Mouse (Mus musculus) CH12.LX (cell line): ENCODE measurements around the gene Ccdc162. TPM values are rescaled to one million over a fixed set of nuclear protein-coding genes. Genes with fewer than 3 reads are reported as not detected.

Experiments used
- DNase-seq: peaks from one replicate; pipeline ENCODE4 v3.0.0-alpha.2; 2013; ENCODE audit errors: extremely low read depth
- H3K27ac ChIP-seq: 2 replicates; pipeline ENCODE4 v1.5.1; 2012; ENCODE audit warnings: low read depth, mild to moderate bottlenecking, control low read depth, moderate library complexity; ENCODE audit not compliant: insufficient read depth
- H3K27me3 ChIP-seq: replicated peaks from 2 replicates; pipeline ENCODE3; 2012; ENCODE audit warnings: inconsistent platforms
- H3K36me3 ChIP-seq, 2 experiments: replicated peaks in 1 of 2; 2 replicates each; pipeline versions ENCODE3 to v1.6.1; 2012; ENCODE audit warnings: inconsistent platforms in 1 of 2, low read length in 1 of 2, mild to moderate bottlenecking in 1 of 2, mixed read lengths in 1 of 2, moderate library complexity in 1 of 2; ENCODE audit not compliant: control insufficient read depth in 1 of 2, insufficient read depth in 1 of 2
- H3K4me1 ChIP-seq, 2 experiments: 2 replicates each; pipeline ENCODE4 v1.6.1; 2012; ENCODE audit warnings: inconsistent platforms in 1 of 2, moderate library complexity in 1 of 2; ENCODE audit not compliant: insufficient read depth in 2 of 2, control insufficient read depth in 1 of 2
- H3K4me2 ChIP-seq: 2 replicates; pipeline ENCODE4 v1.6.1; 2012; ENCODE audit warnings: low read depth, mild to moderate bottlenecking, control low read depth; ENCODE audit not compliant: poor library complexity, insufficient read depth, severe bottlenecking
- H3K4me3 ChIP-seq, 3 experiments: fragments of 150-350 bp in 1 of 3; sonication (generic) in 1 of 3; replicated peaks in 1 of 3; 2 replicates each; pipeline versions ENCODE3 to v1.5.1; 2011 to 2012; ENCODE audit warnings: low read depth in 2 of 3, low read length in 2 of 3, mild to moderate bottlenecking in 2 of 3, moderate library complexity in 2 of 3, control low read depth in 1 of 3, improper control_type of control experiment in 1 of 3, inconsistent platforms in 1 of 3, mixed read lengths in 1 of 3; ENCODE audit not compliant: poor library complexity in 1 of 3
- H3K79me2 ChIP-seq: replicated peaks from 2 replicates; pipeline ENCODE4 v1.6.1; 2012; ENCODE audit warnings: mild to moderate bottlenecking, moderate library complexity; ENCODE audit not compliant: control insufficient read depth, poor library complexity, insufficient read depth, severe bottlenecking; ENCODE audit errors: extremely low read depth
- H3K9ac ChIP-seq: 2 replicates; pipeline ENCODE4 v1.6.1; 2012; ENCODE audit warnings: low read depth, mild to moderate bottlenecking, control low read depth, moderate library complexity; ENCODE audit not compliant: insufficient read depth
- H3K9me3 ChIP-seq: replicated peaks from 2 replicates; pipeline ENCODE3; 2012; ENCODE audit warnings: low read length, inconsistent platforms, mixed read lengths
- BHLHE40 ChIP-seq: IDR thresholded peaks from 2 replicates; pipeline ENCODE4 v1.6.1; 2011; ENCODE audit warnings: mild to moderate bottlenecking, low read depth, low read length, improper control_type of control experiment
- CHD1 ChIP-seq: IDR thresholded peaks from 2 replicates; pipeline ENCODE4 v1.6.1; 2012; ENCODE audit warnings: low read depth, low read length, improper control_type of control experiment, inconsistent platforms
- CHD2 ChIP-seq: IDR thresholded peaks from 2 replicates; pipeline ENCODE4 v1.6.1; 2011; ENCODE audit warnings: low read length, improper control_type of control experiment
- CTCF ChIP-seq, 2 experiments: IDR thresholded peaks in 1 of 2; conservative IDR thresholded peaks in 1 of 2; 2 replicates each; pipeline ENCODE4 v1.5.1; 2011 to 2012; ENCODE audit warnings: low read depth in 2 of 2, low read length in 2 of 2, improper control_type of control experiment in 1 of 2, inconsistent platforms in 1 of 2, mild to moderate bottlenecking in 1 of 2, moderate library complexity in 1 of 2
- EP300 ChIP-seq: IDR thresholded peaks from 2 replicates; pipeline ENCODE4 v1.6.1; 2011; ENCODE audit warnings: low read length, improper control_type of control experiment
- ETS1 ChIP-seq: conservative IDR thresholded peaks from 2 replicates; pipeline ENCODE4 v1.6.1; 2012; ENCODE audit warnings: low read depth, mild to moderate bottlenecking, inconsistent platforms, low read length, improper control_type of control experiment, moderate library complexity
- GABPA ChIP-seq: IDR thresholded peaks from 2 replicates; pipeline ENCODE4 v1.6.1; 2012; ENCODE audit warnings: low read depth, low read length, improper control_type of control experiment, inconsistent platforms; ENCODE audit not compliant: insufficient replicate concordance
- HCFC1 ChIP-seq: IDR thresholded peaks from 2 replicates; pipeline ENCODE4 v1.6.1; 2012; ENCODE audit warnings: low read depth, mild to moderate bottlenecking, inconsistent platforms, low read length, improper control_type of control experiment
- IRF4 ChIP-seq: IDR thresholded peaks from 2 replicates; pipeline ENCODE4 v1.6.1; 2014; ENCODE audit warnings: low read depth, mild to moderate bottlenecking, inconsistent platforms, low read length, improper control_type of control experiment
- JUN ChIP-seq: IDR thresholded peaks from 2 replicates; pipeline ENCODE4 v1.6.1; 2011; ENCODE audit warnings: low read depth, mild to moderate bottlenecking, low read length, improper control_type of control experiment, moderate library complexity; ENCODE audit not compliant: insufficient read depth
- KAT2A ChIP-seq: IDR thresholded peaks from 2 replicates; pipeline ENCODE4 v1.6.1; 2012; ENCODE audit warnings: low read length, improper control_type of control experiment, inconsistent platforms; ENCODE audit not compliant: insufficient replicate concordance
- MAX ChIP-seq: IDR thresholded peaks from 2 replicates; pipeline ENCODE4 v1.6.1; 2011; ENCODE audit warnings: low read length, improper control_type of control experiment
- MEF2A ChIP-seq: IDR thresholded peaks from 2 replicates; pipeline ENCODE4 v1.6.1; 2014; ENCODE audit warnings: low read depth, mild to moderate bottlenecking, inconsistent platforms, low read length, improper control_type of control experiment, borderline replicate concordance
- MXI1 ChIP-seq: IDR thresholded peaks from 2 replicates; pipeline ENCODE4 v1.6.1; 2011; ENCODE audit warnings: mild to moderate bottlenecking, low read depth, low read length, improper control_type of control experiment
- MYC ChIP-seq: IDR thresholded peaks from 2 replicates; pipeline ENCODE4 v1.6.1; 2011; ENCODE audit warnings: low read depth, mild to moderate bottlenecking, improper control_type of control experiment, low read length
- NELFE ChIP-seq: IDR thresholded peaks from 2 replicates; pipeline ENCODE4 v1.6.1; 2011; ENCODE audit warnings: low read depth, low read length, improper control_type of control experiment
- NRF1 ChIP-seq: IDR thresholded peaks from 2 replicates; pipeline ENCODE4 v1.6.1; 2014; ENCODE audit warnings: low read depth, mild to moderate bottlenecking, inconsistent platforms, low read length, improper control_type of control experiment, moderate library complexity
- PAX5 ChIP-seq: IDR thresholded peaks from 2 replicates; pipeline ENCODE4 v1.6.1; 2012; ENCODE audit warnings: low read length, inconsistent platforms, mixed read lengths
- POLR2A ChIP-seq: IDR thresholded peaks from 2 replicates; pipeline ENCODE4 v1.6.1; 2011; ENCODE audit warnings: low read depth, mild to moderate bottlenecking, improper control_type of control experiment, low read length
- POLR2AphosphoS2 ChIP-seq: IDR thresholded peaks from 2 replicates; pipeline ENCODE4 v1.6.1; 2011; ENCODE audit warnings: low read depth, low read length, improper control_type of control experiment
- RAD21 ChIP-seq: IDR thresholded peaks from 2 replicates; pipeline ENCODE4 v1.6.1; 2011; ENCODE audit warnings: low read depth, mild to moderate bottlenecking, low read length, improper control_type of control experiment, moderate library complexity
- RCOR1 ChIP-seq: conservative IDR thresholded peaks from 2 replicates; pipeline ENCODE4 v1.6.1; 2012; ENCODE audit warnings: low read depth, mild to moderate bottlenecking, inconsistent platforms, low read length, improper control_type of control experiment
- TBP ChIP-seq: conservative IDR thresholded peaks from 2 replicates; pipeline ENCODE4 v1.6.1; 2011; ENCODE audit warnings: low read depth, low read length, improper control_type of control experiment
- USF1 ChIP-seq: IDR thresholded peaks from 2 replicates; pipeline ENCODE4 v1.6.1; 2014; ENCODE audit warnings: low read depth, mild to moderate bottlenecking, inconsistent platforms, low read length, improper control_type of control experiment
- USF2 ChIP-seq: conservative IDR thresholded peaks from 2 replicates; pipeline ENCODE4 v1.6.1; 2011; ENCODE audit warnings: low read depth, low read length, improper control_type of control experiment
- ZC3H11A ChIP-seq: IDR thresholded peaks from 2 replicates; pipeline ENCODE4 v1.6.1; 2012; ENCODE audit warnings: low read depth, mild to moderate bottlenecking, inconsistent platforms, low read length, improper control_type of control experiment
- ZKSCAN1 ChIP-seq: IDR thresholded peaks from 2 replicates; pipeline ENCODE4 v1.6.1; 2012; ENCODE audit warnings: low read depth, inconsistent platforms, low read length, improper control_type of control experiment, borderline replicate concordance
- ZMIZ1 ChIP-seq: IDR thresholded peaks from 2 replicates; pipeline ENCODE4 v1.6.1; 2012; ENCODE audit warnings: low read depth, mild to moderate bottlenecking, inconsistent platforms, low read length, improper control_type of control experiment
- ZNF384 ChIP-seq: IDR thresholded peaks from 2 replicates; pipeline ENCODE4 v1.6.1; 2012; ENCODE audit warnings: low read depth, low read length, improper control_type of control experiment, inconsistent platforms
- dilution Hi-C: fragments of 300-500 bp; cut with MboI; formaldehyde crosslinking; loops from 2 replicates; pipeline ENCODE4 v1.14.3; 2020; ENCODE audit warnings: low sequenced_read_pairs; ENCODE audit not compliant: extremely low pct_unique_long_range_greater_than_20kb, extremely low pct_ligation_motif_present
- in situ Hi-C: fragments of 300-500 bp; cut with MboI; formaldehyde crosslinking; loops from 3 replicates; pipeline ENCODE4 v1.14.3; 2019; ENCODE audit warnings: low sequenced_read_pairs, low pct_ligation_motif_present, low pct_unique_long_range_greater_than_20kb, mixed read lengths
- polyA plus RNA-seq: library from polyadenylated mRNA; unstranded; fragments of >175 nt; gene quantifications from 2 replicates; pipeline ENCODE4 v1.2.1, GENCODE M21; 2012; ENCODE audit warnings: low read depth; ENCODE audit not compliant: insufficient read length
- total RNA-seq, 2 experiments: library from RNA; depleted of rRNA; stranded (reverse); fragments of 300-350 nt in 1 of 2; fragments of >200 nt in 1 of 2; gene quantifications; 2 replicates each; pipeline ENCODE4 v1.2.3; 2012 to 2014

The Ccdc162 gene
- total and polyA plus RNA-seq, 3 experiments = 0.64 to 1.3 (median 1.3) TPM

GRCm38 (mm10) chr10:41543439-41543838, 173.0 kb downstream of the Ccdc162 start:
- no peak for TF ChIP-seq MXI1
- no peak for TF ChIP-seq KAT2A
- no peak for TF ChIP-seq MYC
- no peak for TF ChIP-seq ZMIZ1
- TF ChIP-seq NRF1 = no peak
- TF ChIP-seq GABPA = no peak
- TF ChIP-seq PAX5 = no peak
- TF ChIP-seq POLR2AphosphoS2 = no peak
- no peak for TF ChIP-seq ZNF384
- no peak for TF ChIP-seq BHLHE40
- TF ChIP-seq JUN = no peak
- TF ChIP-seq ZKSCAN1 = no peak
- TF ChIP-seq USF1 = no peak
- no peak for TF ChIP-seq ZC3H11A
- TF ChIP-seq MEF2A = no peak
- no peak for TF ChIP-seq NELFE
- TF ChIP-seq CHD1 = no peak
- TF ChIP-seq EP300 = no peak
- Histone ChIP-seq H3K79me2 (no peaks in the 10 kb centered on the region), H3K9ac (no peak overlapping the region), H3K36me3 (peaks cover 0 to 5% of the 10 kb centered on the region in 2 experiments), H3K4me2 (no peak overlapping the region), H3K27ac (no peak overlapping the region), H3K4me3 (no peak overlapping the region), H3K27me3 (no peaks in the 10 kb centered on the region), H3K4me1 (peaks cover 6 to 23% of the 10 kb centered on the region in 2 experiments), H3K9me3 (no peaks in the 10 kb centered on the region)
- no peak for DNase-seq
- dilution Hi-C loops (no loop called here), in situ Hi-C loops (no loop called here)

GRCm38 (mm10) chr10:41542057-41542456, 174.4 kb downstream of the Ccdc162 start:
- Histone ChIP-seq H3K4me1 (peaks cover 6 to 23% of the 10 kb centered on the region in 2 experiments), H3K79me2 (no peaks in the 10 kb centered on the region)
- TF ChIP-seq MYC (no peak), ZKSCAN1 (no peak), NRF1 (no peak), NELFE (no peak), GABPA (no peak), CHD2 (no peak), USF2 (no peak), PAX5 (no peak), HCFC1 (no peak), RAD21 (no peak), TBP (no peak), POLR2A (no peak), ETS1 (no peak), USF1 (no peak), CTCF (conservative IDR thresholded peaks at IDR 0.05 in 1 of 2, IDR thresholded peaks at IDR 0.05 in 1 of 2; ENCODE audit: low read depth in 2 of 2, low read length in 2 of 2) (no peak), MAX (no peak), RCOR1 (no peak), MXI1 (no peak), IRF4 (no peak)
- TF ChIP-seq, all 38 proteins: peak for 0
- no peak overlapping the region for H3K27ac ChIP-seq
- no peaks in the 10 kb centered on the region for H3K27me3 ChIP-seq
- no peak overlapping the region for H3K4me3 ChIP-seq
- no peak for DNase-seq
- no peaks in the 10 kb centered on the region for H3K9me3 ChIP-seq
- no peak overlapping the region for H3K4me2 ChIP-seq
- dilution Hi-C loops (no loop called here), in situ Hi-C loops (no loop called here)
- H3K36me3 ChIP-seq = peaks cover 0 to 12% of the 10 kb centered on the region in 2 experiments
- H3K9ac ChIP-seq = no peak overlapping the region
